Mouse (Mus musculus): ENCODE measurements around the gene Sdf4.

Sdf4 gene

DNA sequence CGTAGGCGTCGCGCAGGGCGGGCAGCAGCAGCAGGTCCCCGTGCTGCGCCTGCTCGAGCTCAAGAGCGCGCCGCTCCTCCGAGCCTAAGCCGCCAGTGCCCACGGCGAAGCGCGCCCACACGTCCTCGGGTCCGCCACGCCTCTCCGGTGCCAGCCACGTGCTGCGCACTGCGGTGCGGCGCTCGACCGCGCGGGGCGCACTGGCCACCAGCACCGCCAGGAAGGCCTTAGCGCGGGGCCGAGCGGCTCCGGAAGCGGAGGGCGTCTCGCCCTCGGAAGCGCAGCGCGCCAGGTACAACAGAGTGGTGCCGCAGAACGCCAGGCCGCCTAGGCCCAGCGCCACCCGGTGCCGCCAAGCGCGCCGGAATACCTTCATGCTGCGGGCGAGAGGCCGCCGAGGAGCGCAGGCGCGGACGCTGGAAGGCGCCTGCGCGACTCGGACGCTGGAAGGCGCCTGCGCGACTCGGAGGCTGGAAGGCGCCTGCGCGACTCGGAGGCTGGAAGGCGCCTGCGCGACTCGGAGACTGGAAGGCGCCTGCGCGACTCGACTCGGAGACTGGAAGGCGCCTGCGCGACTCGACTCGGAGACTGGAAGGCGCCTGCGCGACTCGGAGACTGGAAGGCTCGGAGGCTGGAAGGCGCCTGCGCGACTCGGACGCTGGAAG lies at the start of gene Sdf4, which contains the start of gene B3galt6:
Gene Sdf4 (plus strand): TSS at position 632 of the 665 bp plus-strand sequence.
Gene B3galt6 (minus strand): TSS at position 409 of the 665 bp plus-strand sequence.
- peak; percentile 83 to 84 for DNase-seq (ENCODE audit: low spot score in 2 of 2)

GRCm38 (mm10) chr4:155943049-155943452 lies 49.6 kb upstream of the Sdf4 start:
- peak in 1 of 2 experiments; percentile 20 for DNase-seq (ENCODE audit: low spot score in 2 of 2)

DNA sequence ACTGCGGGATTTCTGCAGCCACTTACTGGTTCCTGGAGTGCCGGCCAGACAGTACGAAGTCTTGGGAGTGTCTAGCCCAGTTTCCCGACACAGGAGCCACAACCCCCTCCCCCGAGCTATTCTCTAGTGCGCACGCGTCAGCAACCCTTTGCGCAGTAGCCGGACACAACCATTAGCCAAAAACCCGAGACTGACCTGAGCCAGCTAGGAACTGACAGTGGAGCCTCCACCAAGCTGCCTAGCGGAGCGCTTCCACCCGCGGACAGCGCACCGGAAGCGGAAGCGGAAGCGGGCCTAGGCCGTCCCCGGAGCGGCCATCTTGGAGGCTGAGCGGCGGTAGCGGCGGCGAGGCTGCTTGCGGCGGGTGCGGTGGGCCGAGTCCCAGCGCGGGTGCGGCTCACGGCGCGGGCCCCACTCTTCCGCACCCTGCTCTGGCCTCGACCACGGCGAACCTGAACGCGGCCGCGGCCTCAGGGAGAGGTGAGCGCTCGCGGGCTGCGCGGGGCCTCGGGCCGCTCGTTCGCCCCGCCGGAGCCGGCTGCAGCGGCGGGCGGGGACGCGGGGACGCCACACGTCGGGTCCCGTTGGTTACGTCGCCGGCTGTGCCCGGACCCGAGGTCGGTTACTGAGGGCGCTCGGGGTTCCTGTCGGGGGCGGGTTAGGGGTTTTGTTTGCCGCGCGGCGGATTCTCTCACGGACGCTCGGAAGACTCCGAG lies 49.0 kb upstream of the Sdf4 start, which contains the start of gene Ube2j2:
Gene Ube2j2 (plus strand): TSS at position 298 of the 716 bp plus-strand sequence.
- DNase-seq (ENCODE audit: low spot score in 2 of 2) = peak; percentile 97 to 98

DNA sequence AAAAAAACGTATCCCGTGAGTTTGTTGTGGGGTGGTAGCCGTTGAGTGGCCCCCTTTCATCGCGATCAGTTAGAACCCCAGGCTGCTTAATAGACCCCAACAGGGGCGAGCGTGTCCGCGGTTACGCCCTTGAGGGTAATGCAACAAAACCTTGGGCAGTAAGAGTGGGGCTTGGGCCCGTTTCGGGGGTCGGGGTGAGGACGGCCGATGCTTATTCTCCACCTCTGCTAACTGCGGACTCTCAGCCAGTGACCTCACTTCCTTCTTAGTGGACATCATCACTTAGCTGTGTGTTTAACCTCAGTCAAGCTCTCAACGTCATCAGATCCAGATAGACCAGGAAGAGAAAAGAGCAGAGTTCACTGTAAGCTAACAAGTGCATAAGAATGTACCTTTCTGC lies 48.4 kb upstream of the Sdf4 start:
- no peak for DNase-seq (ENCODE audit: low spot score in 2 of 2)

DNA sequence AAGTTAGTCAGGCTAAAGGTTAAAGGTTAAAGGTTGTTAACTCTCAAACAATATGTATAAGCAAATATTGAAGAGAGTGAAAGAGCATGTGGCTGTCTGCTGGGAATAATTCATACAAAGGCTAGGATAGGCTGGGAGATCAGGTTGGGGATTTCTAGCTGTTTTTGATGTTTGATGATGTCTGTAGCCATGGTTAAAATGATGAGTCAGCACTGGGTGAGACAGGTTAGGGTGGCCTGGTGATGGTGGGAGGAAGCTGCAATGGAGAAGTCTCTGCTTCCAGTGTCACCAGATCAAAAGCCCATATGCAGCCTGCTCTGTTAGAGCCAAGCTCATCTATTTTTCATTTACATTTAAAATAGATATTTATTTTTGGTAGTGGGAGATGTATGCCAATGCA lies 45.6 kb upstream of the Sdf4 start:
- DNase-seq (ENCODE audit: low spot score in 2 of 2) = no peak

DNA sequence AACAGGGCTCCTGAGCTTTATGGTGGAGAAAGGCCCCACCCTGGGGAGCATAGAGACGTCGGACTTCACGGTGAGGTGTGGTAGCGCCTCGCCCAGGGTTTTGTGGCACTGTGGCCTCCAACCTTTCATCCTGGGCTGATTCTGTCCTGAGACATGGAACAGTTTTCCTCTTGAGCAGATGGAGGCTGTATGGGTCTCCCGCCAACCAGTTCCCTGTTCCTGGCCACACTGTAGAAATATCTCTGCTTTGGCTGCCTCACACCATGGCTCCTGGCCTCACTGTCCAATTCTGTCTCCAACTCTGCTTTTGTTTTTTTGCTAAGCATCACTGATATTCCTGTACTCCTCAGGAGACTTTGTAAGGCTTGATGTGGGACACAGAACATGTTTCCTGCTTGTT lies 37.2 kb upstream of the Sdf4 start:
- no peak for DNase-seq (ENCODE audit: low spot score in 2 of 2)

GRCm38 (mm10) chr4:155959275-155959674 lies 33.4 kb upstream of the Sdf4 start:
- DNase-seq (ENCODE audit: low spot score in 2 of 2) = peak; percentile 47 to 52

DNA sequence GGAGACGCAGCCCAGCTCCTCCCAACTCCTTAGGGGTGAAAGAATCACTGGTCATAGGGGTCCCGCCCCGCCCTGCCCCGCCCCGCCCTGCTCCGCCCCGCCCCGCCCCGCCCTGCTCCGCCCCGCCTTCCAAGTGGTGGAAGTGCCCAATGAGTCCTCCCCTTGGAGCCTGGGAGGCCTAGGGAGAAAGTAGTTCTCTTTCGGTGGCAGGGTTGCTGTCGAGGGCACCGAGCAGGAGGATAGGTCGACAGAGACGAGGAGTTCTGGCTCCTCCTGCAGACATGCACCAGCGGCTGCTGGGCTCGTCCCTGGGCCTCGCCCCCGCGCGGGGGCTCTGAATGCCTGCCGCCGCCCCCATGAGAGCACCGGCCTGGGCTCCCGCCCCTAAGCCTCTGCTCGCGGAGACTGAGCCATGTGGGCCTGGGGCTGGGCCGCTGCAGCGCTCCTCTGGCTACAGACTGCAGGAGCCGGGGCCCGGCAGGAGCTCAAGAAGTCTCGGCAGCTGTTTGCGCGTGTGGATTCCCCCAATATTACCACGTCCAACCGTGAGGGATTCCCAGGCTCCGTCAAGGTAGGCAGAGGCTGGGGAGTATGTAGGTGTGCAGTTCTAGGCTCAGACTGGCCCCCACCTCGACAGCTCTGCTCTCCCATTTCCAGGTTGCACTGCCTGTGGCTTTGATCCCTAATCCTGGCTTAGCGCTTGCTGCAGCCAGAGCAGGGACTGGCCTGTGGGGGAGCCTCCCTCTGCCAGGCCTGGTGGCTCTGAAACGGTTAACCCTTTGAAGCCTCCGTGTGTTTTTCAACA lies 30.3 kb upstream of the Sdf4 start, which contains the start of gene C1qtnf12:
Gene C1qtnf12 (plus strand): TSS at position 152 of the 805 bp plus-strand sequence.
- DNase-seq (ENCODE audit: low spot score in 2 of 2) = peak in 1 of 2 experiments; percentile 10

GRCm38 (mm10) chr4:155963106-155963505 lies 29.6 kb upstream of the Sdf4 start:
- no peak for DNase-seq (ENCODE audit: low spot score in 2 of 2)

GRCm38 (mm10) chr4:155964396-155964795 lies 28.3 kb upstream of the Sdf4 start:
- DNase-seq (ENCODE audit: low spot score in 2 of 2) = no peak

- no peak for DNase-seq (ENCODE audit: low spot score in 2 of 2)
Observed at GRCm38 (mm10) chr4:155969043-155969653, 23.5 kb upstream of the Sdf4 start.

GRCm38 (mm10) chr4:155970286-155970685 lies 22.4 kb upstream of the Sdf4 start:
- no peak for DNase-seq (ENCODE audit: low spot score in 2 of 2)

GRCm38 (mm10) chr4:155972651-155973050 lies 20.0 kb upstream of the Sdf4 start:
- DNase-seq (ENCODE audit: low spot score in 2 of 2) = no peak

DNA sequence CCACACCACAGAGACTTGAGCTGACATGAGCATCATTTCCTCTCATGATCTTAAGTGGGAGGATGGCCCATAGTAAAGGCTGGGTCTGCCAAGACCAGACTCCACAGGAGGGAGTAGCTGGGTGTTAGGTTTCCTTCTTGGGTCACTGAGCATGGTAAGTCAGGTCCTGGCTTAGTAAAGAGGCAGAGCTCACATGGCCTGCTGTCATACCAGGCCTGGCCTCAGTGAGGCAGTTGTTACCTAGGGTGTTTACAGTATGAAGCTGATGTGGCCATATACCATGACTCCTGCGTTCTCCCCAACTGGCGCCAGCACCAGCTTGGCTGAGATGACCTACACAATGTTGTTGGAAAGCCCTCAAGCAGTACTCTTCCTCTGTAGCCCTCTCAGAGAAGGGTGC lies 19.4 kb upstream of the Sdf4 start:
- no peak for DNase-seq (ENCODE audit: low spot score in 2 of 2)

GRCm38 (mm10) chr4:155981436-155982082 lies 11.1 kb upstream of the Sdf4 start:
- no peak for DNase-seq (ENCODE audit: low spot score in 2 of 2)

GRCm38 (mm10) chr4:155983788-155984187 lies 8.9 kb upstream of the Sdf4 start:
- no peak for DNase-seq (ENCODE audit: low spot score in 2 of 2)

DNA sequence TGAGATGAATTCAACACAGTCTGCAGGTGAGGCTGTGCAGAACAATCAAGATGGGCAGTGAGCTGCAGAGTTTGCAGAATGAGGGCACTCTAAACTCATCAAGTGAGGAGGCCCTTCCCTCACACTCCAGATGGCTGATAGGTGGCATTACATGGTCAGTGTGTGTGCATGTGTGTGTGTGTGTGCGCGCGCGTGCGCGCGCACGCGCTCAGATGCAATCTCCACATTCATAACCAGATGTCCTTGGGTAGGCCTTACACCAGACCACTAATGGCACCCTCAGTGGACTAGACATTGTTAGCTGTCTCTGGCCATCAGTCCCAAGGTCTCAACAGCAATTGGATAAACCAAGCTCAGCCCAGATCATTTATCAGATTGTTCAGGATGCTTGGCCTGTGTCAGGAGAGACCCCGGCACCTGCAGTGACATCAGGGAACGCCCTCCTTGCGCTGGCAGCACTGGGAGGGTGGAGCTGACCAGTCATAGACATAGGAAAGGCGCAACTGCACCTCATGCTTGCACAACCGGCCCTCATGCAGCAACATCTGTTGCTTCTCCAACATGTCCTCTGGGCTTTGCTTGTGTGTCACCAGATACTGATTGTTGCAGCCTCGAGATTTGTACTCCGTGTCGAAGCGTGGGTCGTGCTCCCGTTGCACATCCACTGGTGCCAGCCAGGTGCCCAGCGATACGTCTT lies 1.3 kb upstream of the Sdf4 start:
- DNase-seq (ENCODE audit: low spot score in 2 of 2) = no peak

DNA sequence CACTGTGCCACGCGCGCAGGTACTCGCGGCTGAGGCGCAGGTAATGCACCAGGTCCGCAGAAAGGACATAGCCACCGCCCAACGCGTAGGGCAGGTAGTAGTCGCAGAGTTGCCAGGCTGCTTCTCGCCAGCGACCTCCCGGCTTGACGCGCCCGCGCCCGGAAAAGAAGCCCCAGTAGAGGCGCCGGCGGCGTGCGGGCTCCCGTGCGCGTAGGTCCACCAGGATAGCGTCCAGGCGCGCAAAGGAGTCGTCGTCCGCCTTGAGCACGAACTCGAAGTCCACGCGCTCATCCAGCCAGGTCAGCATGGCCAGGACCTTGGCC lies 803 bp upstream of the Sdf4 start:
- no peak for DNase-seq (ENCODE audit: low spot score in 2 of 2)

- DNase-seq (ENCODE audit: low spot score in 2 of 2) = peak; percentile 94 to 97
Observed at GRCm38 (mm10) chr4:155992906-155993547, 355 bp downstream of the Sdf4 start.

DNA sequence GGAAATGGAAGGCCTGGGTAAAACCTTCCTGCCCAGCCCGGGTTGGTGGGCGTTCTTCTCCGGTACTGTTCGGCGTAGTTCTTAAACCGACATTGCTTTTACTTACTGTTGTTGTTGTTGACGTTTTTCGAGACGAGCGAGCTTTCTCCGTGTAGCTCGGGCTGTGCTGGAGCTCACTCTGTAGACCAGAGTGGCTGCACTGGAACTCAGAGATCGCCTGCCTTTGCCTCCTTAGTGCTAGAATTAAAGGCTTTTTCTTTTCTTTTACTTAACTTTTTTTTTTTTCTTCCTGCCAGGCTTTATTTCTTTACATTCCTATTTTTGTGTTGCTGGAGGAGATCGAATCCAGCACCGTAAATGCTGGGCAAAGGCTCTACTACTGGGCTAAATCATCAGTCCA lies 934 bp downstream of the Sdf4 start:
- DNase-seq (ENCODE audit: low spot score in 2 of 2) = no peak
